Mouse (Mus musculus) lung, adult 2 months (tissue): ENCODE results near the gene Scd2. TPM values are rescaled to one million over a fixed set of nuclear protein-coding genes. Genes with fewer than 3 reads are reported as not detected.

Experiments
- DNase-seq: peaks from one replicate; pipeline ENCODE4 v3.0.0; 2022
- H3K4me1 ChIP-seq: fragments of 200-500 bp; 2 replicates; pipeline ENCODE4 v1.6.1; 2011; ENCODE audit warnings: low read length; ENCODE audit not compliant: control insufficient read depth, insufficient read depth
- H3K4me3 ChIP-seq: fragments of 200-500 bp; replicated peaks from 2 replicates; pipeline ENCODE3; 2011; ENCODE audit warnings: low read depth, mild to moderate bottlenecking, control low read depth, low read length; ENCODE audit errors: extremely low read depth
- CTCF ChIP-seq: fragments of 200-500 bp; IDR thresholded peaks from 2 replicates; pipeline ENCODE4 v1.5.1; 2011; ENCODE audit warnings: mild to moderate bottlenecking, low read length, control low read depth; ENCODE audit not compliant: insufficient read depth
- POLR2A ChIP-seq: fragments of 200-500 bp; IDR thresholded peaks from 2 replicates; pipeline ENCODE4 v1.6.1; 2011; ENCODE audit warnings: low read depth, mild to moderate bottlenecking, control low read depth, low read length, borderline replicate concordance; ENCODE audit errors: extremely low read depth
- WGBS: fragments of 180-500 bp; shearing (Covaris S2); methylation state at CpG from one replicate; pipeline ENCODE4 v1.1.7; 2018; 5-methylcytosine and 5-hydroxymethylcytosine counted together
- polyA plus RNA-seq: library from polyadenylated mRNA; depleted of rRNA; stranded (reverse); fragments of >200 nt; gene quantifications from 2 replicates; pipeline ENCODE4 v1.2.3, GENCODE M21; 2012

Gene Scd2
- polyA plus RNA-seq, 1 experiment = 384 TPM

GRCm38 (mm10) chr19:44295251-44295650 lies 1.8 kb downstream of the Scd2 start:
- Histone ChIP-seq H3K4me3 (peak overlapping the region; percentile 68), H3K4me1 (peaks cover 9% of the 10 kb centered on the region)
- DNase-seq = peak; percentile 63
- TF ChIP-seq CTCF = no peak
- no peak for TF ChIP-seq POLR2A
- 6% methylated on average over 3 of the region's 3 CpGs for WGBS

DNA sequence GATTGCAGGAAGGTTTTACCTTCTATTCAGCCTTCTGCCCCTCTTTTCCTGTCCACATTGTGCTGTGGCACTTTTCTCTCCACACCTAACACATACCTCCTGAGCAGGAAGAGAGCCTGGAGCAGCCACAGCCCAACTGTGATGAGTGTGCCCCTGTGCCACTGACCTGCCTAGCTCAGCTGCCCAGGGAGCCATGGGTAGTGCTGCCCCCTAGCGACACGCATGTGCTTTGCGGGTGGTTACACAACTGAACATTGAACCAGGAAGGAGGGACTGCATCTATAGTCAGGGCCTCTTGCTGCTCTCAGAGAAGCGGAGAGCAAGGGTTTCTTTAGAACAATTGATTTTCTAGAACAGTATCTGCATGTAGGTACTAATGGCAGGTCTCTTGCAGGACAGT lies 2.3 kb downstream of the Scd2 start:
- 5% methylated on average over 4 of the region's 4 CpGs for WGBS
- Histone ChIP-seq H3K4me3 (peak overlapping the region; percentile 50), H3K4me1 (peaks cover 9% of the 10 kb centered on the region)
- DNase-seq = peak; percentile 86
- TF ChIP-seq POLR2A (peak; percentile 40; the same call in 1 of the 2 replicates), CTCF (peak; percentile 99)

- DNase-seq = no peak
- Histone ChIP-seq H3K4me1 (peaks cover 11% of the 10 kb centered on the region), H3K4me3 (peak overlapping the region; percentile 50)
- TF ChIP-seq POLR2A (no peak), CTCF (no peak)
- WGBS = 29% methylated on average over 7 of the region's 7 CpGs
These were observed 2.7 kb downstream of the Scd2 start for GRCm38 (mm10) chr19:44296186-44296585.

- TF ChIP-seq CTCF (no peak), POLR2A (no peak)
- DNase-seq = no peak
- H3K4me1 ChIP-seq = peaks cover 12% of the 10 kb centered on the region
- peak overlapping the region; percentile 27 for H3K4me3 ChIP-seq
- WGBS = 44% methylated on average over 8 of the region's 8 CpGs
These were observed 3.7 kb downstream of the Scd2 start for GRCm38 (mm10) chr19:44297068-44297760.

GRCm38 (mm10) chr19:44297862-44298261 lies 4.4 kb downstream of the Scd2 start:
- H3K4me1 ChIP-seq = peaks cover 15% of the 10 kb centered on the region
- TF ChIP-seq CTCF = no peak
- no peak for TF ChIP-seq POLR2A
- WGBS = 48% methylated on average over 9 of the region's 9 CpGs

GRCm38 (mm10) chr19:44299078-44299477 lies 5.6 kb downstream of the Scd2 start:
- 76% methylated on average over 9 of the region's 9 CpGs for WGBS
- Histone ChIP-seq H3K4me1 (peaks cover 15% of the 10 kb centered on the region), H3K4me3 (no peak overlapping the region)
- TF ChIP-seq CTCF = no peak
- TF ChIP-seq POLR2A = no peak
- no peak for DNase-seq

More at GRCm38 (mm10) chr19:44297862-44298261, 4.4 kb downstream of the Scd2 start:
- no peak for DNase-seq
- H3K4me3 ChIP-seq = peak overlapping the region; percentile 7

- H3K4me3 ChIP-seq = no peak overlapping the region
- WGBS = 44% methylated on average over 6 of the region's 6 CpGs
These were observed 6.4 kb downstream of the Scd2 start for GRCm38 (mm10) chr19:44299902-44300301.

DNA sequence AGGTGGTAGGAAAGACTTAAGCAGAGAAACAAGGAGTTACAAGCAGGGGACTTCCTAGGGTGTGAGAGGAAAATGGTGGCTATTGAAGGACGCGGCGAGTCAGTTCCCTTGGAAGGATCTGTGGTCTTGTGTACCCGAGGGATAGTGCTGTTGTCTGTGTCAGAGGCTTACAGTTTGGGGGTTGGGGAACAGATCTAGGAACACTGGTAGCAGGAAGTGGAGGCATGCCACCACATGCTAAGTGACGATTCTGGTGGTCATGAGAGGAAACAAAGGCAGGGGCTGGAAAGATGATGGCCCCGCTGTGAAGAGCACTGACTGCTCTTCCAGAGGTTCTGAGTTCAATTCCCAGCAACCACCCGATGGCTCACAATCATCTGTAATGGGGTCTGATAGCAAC lies 7.0 kb downstream of the Scd2 start:
- no peak overlapping the region for H3K4me3 ChIP-seq
- WGBS = 58% methylated on average over 7 of the region's 7 CpGs
- peaks cover 13% of the 10 kb centered on the region for H3K4me1 ChIP-seq
- TF ChIP-seq POLR2A (no peak), CTCF (no peak)
- no peak for DNase-seq

More at GRCm38 (mm10) chr19:44299902-44300301, 6.4 kb downstream of the Scd2 start:
- no peak for DNase-seq
- peaks cover 14% of the 10 kb centered on the region for H3K4me1 ChIP-seq
- no peak for TF ChIP-seq POLR2A
- TF ChIP-seq CTCF = no peak

DNA sequence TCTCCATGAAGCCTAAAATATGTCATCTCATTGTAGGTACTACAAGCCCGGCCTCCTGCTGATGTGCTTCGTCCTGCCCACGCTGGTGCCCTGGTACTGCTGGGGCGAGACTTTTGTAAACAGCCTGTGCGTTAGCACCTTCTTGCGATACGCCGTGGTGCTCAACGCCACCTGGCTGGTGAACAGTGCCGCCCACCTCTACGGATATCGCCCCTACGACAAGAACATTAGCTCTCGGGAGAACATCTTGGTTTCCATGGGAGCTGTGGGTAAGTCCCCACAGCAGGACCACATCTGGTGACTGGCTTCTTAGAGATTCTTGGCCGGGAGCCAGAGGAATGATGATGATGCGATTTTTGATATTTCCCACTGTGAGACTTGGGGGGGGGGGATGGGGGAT lies 7.7 kb downstream of the Scd2 start:
- H3K4me3 ChIP-seq = no peak overlapping the region
- 47% methylated on average over 16 of the region's 16 CpGs for WGBS
- no peak; the same call in 1 of the 2 replicates for TF ChIP-seq POLR2A
- no peak for TF ChIP-seq CTCF
- peaks cover 13% of the 10 kb centered on the region for H3K4me1 ChIP-seq
- peak; percentile 31 for DNase-seq
